Mouse (Mus musculus) testis, postnatal 10 days (tissue): ENCODE results near the gene Tbc1d4.

Source experiments
- DNase-seq: peaks from one replicate; pipeline ENCODE4 v3.0.0; 2021; ENCODE audit warnings: low spot score

Tbc1d4 gene

GRCm38 (mm10) chr14:101417679-101418078, 191.3 kb downstream of the Tbc1d4 start:
- no peak for DNase-seq
